Mouse (Mus musculus): ENCODE measurements around the gene Tdrd9. TPM values are rescaled to one million over a fixed set of nuclear protein-coding genes. Genes with fewer than 3 reads are reported as not detected.

The Tdrd9 gene
- 0.07 TPM in 1 of 2 replicates, not detected in the other for polyA plus RNA-seq (2012; rRNA removed)

DNA sequence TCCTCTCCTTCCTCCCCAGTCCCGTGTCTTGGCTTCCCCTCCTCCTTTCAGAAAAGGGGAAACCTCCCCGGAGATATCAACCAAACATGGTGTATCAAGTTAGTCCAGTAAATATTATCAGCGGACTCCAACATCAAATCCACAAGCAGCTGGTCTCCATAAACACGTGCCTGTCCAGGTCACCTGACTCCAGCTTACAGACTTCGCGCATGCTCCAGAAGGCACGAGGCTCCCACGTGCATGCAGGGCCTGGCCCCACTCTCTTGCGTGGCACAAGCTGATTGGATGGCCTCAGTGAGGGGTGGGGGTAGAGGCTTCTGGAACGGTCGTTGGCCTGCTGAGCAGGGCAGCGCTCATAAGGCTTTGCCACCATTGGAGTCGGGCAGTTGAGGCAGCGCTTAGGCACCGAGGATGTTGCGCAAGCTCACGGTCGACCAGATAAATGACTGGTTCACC lies at the start of gene Tdrd9:
TSS of gene Tdrd9 (plus strand) at position 329 of the 456 bp plus-strand sequence.
- H3K36me3 ChIP-seq (ENCODE audit: control insufficient read depth, insufficient read depth, low read length) = no peaks in the 10 kb centered on the region
- H3K4me3 ChIP-seq (ENCODE audit: insufficient read depth, low read depth, low read length) = no peak within 1 kb of the TSS
- WGBS = 77% methylated on average over 18 of the region's 18 CpGs
- no peak for DNase-seq
- H3K27ac ChIP-seq (ENCODE audit: insufficient read depth, low read depth, low read length) = no peak within 1 kb of the TSS
- H3K27me3 ChIP-seq (replicated peaks; ENCODE audit: control insufficient read depth, insufficient read depth, low read length) = no peaks in the 10 kb centered on the region
- TF ChIP-seq POLR2A (IDR thresholded peaks at IDR 0.05; ENCODE audit: low read depth, low read length) (no peak), CTCF (conservative IDR thresholded peaks at IDR 0.05; ENCODE audit: insufficient read depth, insufficient read length, low read depth, low read length) (no peak)
- H3K4me1 ChIP-seq (ENCODE audit: control insufficient read depth, insufficient read depth, low read length) = peaks cover 3% of the 10 kb centered on the region; the same call in 1 of the 2 replicates

DNA sequence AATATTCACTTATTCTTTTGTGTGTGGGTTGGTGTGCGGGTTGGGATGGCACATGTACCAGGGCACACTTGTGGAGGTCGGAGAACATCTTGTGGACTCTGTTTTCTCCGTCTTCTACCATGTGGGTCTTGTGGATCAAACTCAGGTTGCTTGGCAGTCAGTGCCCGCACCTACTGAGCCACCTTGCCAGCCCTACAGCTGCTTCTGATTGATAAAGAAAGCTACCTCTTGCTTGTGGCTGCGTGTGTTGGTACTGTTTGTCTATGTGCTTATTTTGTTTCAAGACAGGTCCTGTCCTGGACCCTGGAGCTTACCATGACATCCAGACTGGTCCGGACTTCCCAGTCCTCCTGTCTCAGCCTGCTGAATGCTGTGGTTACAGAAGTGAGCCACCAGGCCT lies 48.2 kb upstream of the Tdrd9 start:
- Histone ChIP-seq H3K27me3 (replicated peaks; ENCODE audit: control insufficient read depth, insufficient read depth, low read length) (no peaks in the 10 kb centered on the region), H3K4me1 (ENCODE audit: control insufficient read depth, insufficient read depth, low read length) (no peaks in the 10 kb centered on the region), H3K4me3 (ENCODE audit: insufficient read depth, low read depth, low read length) (no peak overlapping the region), H3K27ac (ENCODE audit: insufficient read depth, low read depth, low read length) (no peak overlapping the region), H3K36me3 (ENCODE audit: control insufficient read depth, insufficient read depth, low read length) (no peaks in the 10 kb centered on the region)
- TF ChIP-seq POLR2A (IDR thresholded peaks at IDR 0.05; ENCODE audit: low read depth, low read length) = no peak
- WGBS = 92% methylated on average over 6 of the region's 6 CpGs
- DNase-seq = no peak

DNA sequence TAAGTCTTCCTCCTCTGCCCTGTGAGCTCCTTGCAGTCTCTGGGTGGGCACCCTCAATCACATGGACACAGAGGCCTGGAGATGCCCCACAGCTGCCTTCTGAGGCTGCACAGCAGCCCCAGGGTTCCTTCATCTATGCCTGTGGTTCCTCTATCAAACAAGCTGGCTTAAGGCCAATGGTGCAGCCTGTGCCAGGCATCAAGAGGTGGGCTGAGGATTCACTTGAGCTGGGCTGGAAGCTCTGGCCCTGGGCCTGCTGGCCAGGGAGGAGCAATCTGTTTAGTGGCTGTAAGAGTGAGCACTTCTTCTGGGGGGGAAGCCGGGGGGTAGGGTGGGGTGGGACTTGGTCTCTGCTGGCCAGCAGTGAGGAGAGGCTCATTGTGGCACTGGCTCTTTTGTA lies 44.0 kb upstream of the Tdrd9 start:
- no peak for DNase-seq
- Histone ChIP-seq H3K4me3 (ENCODE audit: insufficient read depth, low read depth, low read length) (no peak overlapping the region), H3K27ac (ENCODE audit: insufficient read depth, low read depth, low read length) (no peak overlapping the region), H3K27me3 (replicated peaks; ENCODE audit: control insufficient read depth, insufficient read depth, low read length) (no peaks in the 10 kb centered on the region), H3K36me3 (ENCODE audit: control insufficient read depth, insufficient read depth, low read length) (no peaks in the 10 kb centered on the region), H3K4me1 (ENCODE audit: control insufficient read depth, insufficient read depth, low read length) (no peaks in the 10 kb centered on the region)
- no peak for TF ChIP-seq CTCF (conservative IDR thresholded peaks at IDR 0.05; ENCODE audit: insufficient read depth, insufficient read length, low read depth, low read length)
- TF ChIP-seq POLR2A (IDR thresholded peaks at IDR 0.05; ENCODE audit: low read depth, low read length) = no peak
- 88% methylated on average over 1 of the region's 1 CpGs for WGBS

DNA sequence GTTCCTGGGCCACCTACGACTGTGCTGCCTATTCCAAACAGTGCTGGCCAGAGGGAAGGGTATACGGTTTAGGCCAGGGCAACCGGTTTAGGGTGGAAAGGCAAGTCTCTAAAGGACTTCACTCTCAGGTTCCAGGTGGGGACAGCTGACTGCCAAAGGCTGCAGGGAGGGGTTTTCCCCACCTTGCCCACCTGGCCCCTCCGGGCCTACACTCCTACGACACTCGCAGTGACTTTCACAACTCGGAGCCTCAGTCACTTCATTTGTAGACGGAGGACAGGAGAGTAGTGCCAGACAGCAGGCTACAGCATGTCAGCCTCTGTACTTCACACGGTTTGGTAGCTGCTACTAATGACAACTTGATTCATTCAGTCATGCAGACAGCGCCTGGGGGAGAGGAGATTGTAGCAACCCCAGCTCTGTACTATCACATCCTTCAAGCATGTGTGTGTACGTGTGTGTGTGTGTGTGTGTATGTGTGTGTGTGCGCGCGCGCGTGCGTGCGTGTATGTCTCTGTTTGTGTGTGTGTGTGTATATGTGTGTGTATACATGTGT lies 42.9 kb upstream of the Tdrd9 start:
- WGBS = 86% methylated on average over 18 of the region's 18 CpGs
- H3K36me3 ChIP-seq (ENCODE audit: control insufficient read depth, insufficient read depth, low read length) = no peaks in the 10 kb centered on the region
- H3K4me1 ChIP-seq (ENCODE audit: control insufficient read depth, insufficient read depth, low read length) = 0 out of 2 replicates have a peak, but pooled peaks cover 2% of the 10 kb centered on the region
- H3K27me3 ChIP-seq (replicated peaks; ENCODE audit: control insufficient read depth, insufficient read depth, low read length) = no peaks in the 10 kb centered on the region
- no peak overlapping the region for H3K27ac ChIP-seq (ENCODE audit: insufficient read depth, low read depth, low read length)
- H3K4me3 ChIP-seq (ENCODE audit: insufficient read depth, low read depth, low read length) = no peak overlapping the region
- TF ChIP-seq CTCF (conservative IDR thresholded peaks at IDR 0.05; ENCODE audit: insufficient read depth, insufficient read length, low read depth, low read length) (no peak), POLR2A (IDR thresholded peaks at IDR 0.05; ENCODE audit: low read depth, low read length) (no peak)
- no peak for DNase-seq

DNA sequence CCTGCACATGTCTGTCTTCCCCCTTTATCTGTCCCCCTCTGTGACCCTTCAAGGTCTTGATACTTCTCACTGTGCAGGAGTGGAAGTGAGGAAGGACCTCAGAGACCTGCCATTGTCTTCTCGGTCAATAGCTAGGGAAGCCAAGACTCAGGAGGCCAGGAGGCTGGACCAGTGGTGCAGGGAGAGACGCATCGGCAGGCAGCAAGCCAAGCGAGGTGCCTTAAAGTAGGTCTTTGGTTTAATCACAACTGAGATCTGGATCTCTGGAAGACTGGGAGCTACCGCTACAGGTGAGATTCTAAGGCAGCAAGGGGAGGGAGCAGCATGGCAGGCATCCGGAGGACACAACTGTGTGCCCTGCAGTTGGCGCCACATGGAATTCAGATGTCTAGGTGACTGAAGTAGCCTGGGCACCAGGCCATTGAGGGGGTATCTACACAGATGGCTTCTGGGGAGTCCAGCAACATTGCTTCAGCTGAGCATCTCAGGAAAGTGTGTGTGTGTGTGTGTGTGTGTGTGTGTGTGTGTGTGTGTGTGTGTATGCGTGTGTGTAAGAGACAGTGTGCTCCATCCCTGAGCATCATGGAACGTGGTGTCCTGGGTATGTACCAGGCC lies 39.8 kb upstream of the Tdrd9 start:
- H3K4me3 ChIP-seq (ENCODE audit: insufficient read depth, low read depth, low read length) = no peak overlapping the region
- WGBS = 78% methylated on average over 9 of the region's 9 CpGs
- H3K27me3 ChIP-seq (replicated peaks; ENCODE audit: control insufficient read depth, insufficient read depth, low read length) = no peaks in the 10 kb centered on the region
- TF ChIP-seq CTCF (conservative IDR thresholded peaks at IDR 0.05; ENCODE audit: insufficient read depth, insufficient read length, low read depth, low read length) (no peak), POLR2A (IDR thresholded peaks at IDR 0.05; ENCODE audit: low read depth, low read length) (no peak)
- no peak overlapping the region for H3K27ac ChIP-seq (ENCODE audit: insufficient read depth, low read depth, low read length)
- peaks cover 11% of the 10 kb centered on the region for H3K4me1 ChIP-seq (ENCODE audit: control insufficient read depth, insufficient read depth, low read length)
- H3K36me3 ChIP-seq (ENCODE audit: control insufficient read depth, insufficient read depth, low read length) = no peaks in the 10 kb centered on the region
- DNase-seq = no peak

DNA sequence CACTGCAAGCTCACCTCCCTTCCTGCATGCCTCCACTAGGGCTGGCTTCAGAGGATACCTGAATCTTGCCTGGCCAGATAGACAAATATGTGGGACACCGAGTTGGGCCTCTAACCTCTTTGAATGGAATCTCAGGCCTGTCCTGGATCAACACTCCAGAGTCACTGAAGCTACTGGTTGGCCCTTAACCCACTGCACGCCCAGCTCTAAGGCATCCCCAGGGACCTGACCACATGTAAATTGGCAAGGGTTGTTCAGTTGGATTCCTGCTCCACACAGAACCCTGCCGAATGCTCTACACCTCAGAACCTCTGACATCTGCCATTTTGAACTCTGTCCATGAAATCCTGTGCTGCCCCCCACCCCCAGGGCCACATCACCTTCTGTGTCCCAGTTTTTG lies 38.8 kb upstream of the Tdrd9 start:
- H3K4me3 ChIP-seq (ENCODE audit: insufficient read depth, low read depth, low read length) = no peak overlapping the region
- no peak for TF ChIP-seq POLR2A (IDR thresholded peaks at IDR 0.05; ENCODE audit: low read depth, low read length)
- no peak for TF ChIP-seq CTCF (conservative IDR thresholded peaks at IDR 0.05; ENCODE audit: insufficient read depth, insufficient read length, low read depth, low read length)
- 67% methylated on average over 3 of the region's 3 CpGs for WGBS
- H3K4me1 ChIP-seq (ENCODE audit: control insufficient read depth, insufficient read depth, low read length) = peaks cover 15% of the 10 kb centered on the region
- no peaks in the 10 kb centered on the region for H3K36me3 ChIP-seq (ENCODE audit: control insufficient read depth, insufficient read depth, low read length)
- no peak for DNase-seq
- no peak overlapping the region for H3K27ac ChIP-seq (ENCODE audit: insufficient read depth, low read depth, low read length)
- no peaks in the 10 kb centered on the region for H3K27me3 ChIP-seq (replicated peaks; ENCODE audit: control insufficient read depth, insufficient read depth, low read length)

DNA sequence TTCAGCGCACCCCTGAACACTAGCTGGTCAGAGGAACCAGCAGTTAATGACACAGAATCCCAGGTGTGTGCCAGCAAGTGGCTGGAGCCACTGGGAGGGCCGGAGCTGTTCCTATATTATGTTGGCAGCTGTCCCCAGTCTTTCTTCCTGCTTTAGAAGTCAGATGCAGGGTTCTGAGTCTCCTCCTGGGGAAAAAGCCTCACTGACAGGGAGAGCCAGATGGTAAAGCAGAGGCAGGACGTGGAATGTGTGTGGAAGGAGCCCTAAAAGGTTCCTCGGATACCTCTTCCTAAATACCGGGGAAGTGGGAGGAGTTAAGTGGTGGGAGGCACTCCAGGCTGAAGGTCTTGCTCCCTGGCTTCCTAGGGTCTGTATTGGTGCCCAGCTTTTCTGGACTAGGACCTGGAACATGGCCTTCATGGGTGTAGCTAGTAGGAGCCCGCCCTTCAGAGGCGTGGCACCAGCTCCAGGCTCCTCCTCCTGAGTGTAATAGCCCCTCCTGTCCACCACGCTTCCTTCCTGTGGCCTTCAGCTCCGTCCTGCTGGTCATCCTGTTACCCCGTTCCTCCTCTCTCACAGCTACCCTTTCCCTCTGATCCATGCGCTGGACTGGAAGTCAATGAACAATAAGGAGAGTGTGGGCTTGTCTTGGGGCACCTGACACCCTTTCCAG lies 38.2 kb upstream of the Tdrd9 start:
- Histone ChIP-seq H3K36me3 (ENCODE audit: control insufficient read depth, insufficient read depth, low read length) (no peaks in the 10 kb centered on the region), H3K4me3 (ENCODE audit: insufficient read depth, low read depth, low read length) (no peak overlapping the region), H3K27me3 (replicated peaks; ENCODE audit: control insufficient read depth, insufficient read depth, low read length) (no peaks in the 10 kb centered on the region), H3K4me1 (ENCODE audit: control insufficient read depth, insufficient read depth, low read length) (peaks cover 15% of the 10 kb centered on the region), H3K27ac (ENCODE audit: insufficient read depth, low read depth, low read length) (no peak overlapping the region)
- peak; percentile 83 for DNase-seq
- 51% methylated on average over 11 of the region's 11 CpGs for WGBS
- no peak for TF ChIP-seq POLR2A (IDR thresholded peaks at IDR 0.05; ENCODE audit: low read depth, low read length)
- TF ChIP-seq CTCF (conservative IDR thresholded peaks at IDR 0.05; ENCODE audit: insufficient read depth, insufficient read length, low read depth, low read length) = peak; percentile 25; the same call in 1 of the 2 replicates

All from kidney, adult 2 months (tissue).